Mouse (Mus musculus): ENCODE measurements around the gene Tnk2. TPM values are rescaled to one million over a fixed set of nuclear protein-coding genes. Genes with fewer than 3 reads are reported as not detected.
"Not testable (repeated sequence)": the region's sequence is repeated elsewhere in the genome, so short reads cannot be mapped to it uniquely, and the experiment has no call there.

Gene Tnk2
- total RNA-seq, 2 experiments from 2014 or later = 18.0 to 19.8 TPM

- intact Hi-C loops (cut with DNase I) = no loop called here
- no peak for DNase-seq
Measured at GRCm38 (mm10) chr16:32634183-32634582, 9.5 kb upstream of the Tnk2 start.

- intact Hi-C loops (cut with DNase I) = loop anchor here (5.0 kb wide), 1 partner anchor 162 kb away; the partner anchor contains the start of gene Muc20
- DNase-seq = no peak
Measured at GRCm38 (mm10) chr16:32635314-32635713, 8.4 kb upstream of the Tnk2 start.

- DNase-seq = no peak
- intact Hi-C loops (cut with DNase I) = loop anchor here (2.0 to 5.0 kb wide), 2 partner anchors 130 to 161 kb away; partner anchors contain the start of gene Muc20
Measured at GRCm38 (mm10) chr16:32636331-32636730, 7.3 kb upstream of the Tnk2 start.

- no peak for DNase-seq
- intact Hi-C loops (cut with DNase I) = loop anchor here (2.0 to 5.0 kb wide), 2 partner anchors 130 to 160 kb away; partner anchors contain the start of gene Muc20
Measured at GRCm38 (mm10) chr16:32636871-32637521, 6.7 kb upstream of the Tnk2 start.

DNA sequence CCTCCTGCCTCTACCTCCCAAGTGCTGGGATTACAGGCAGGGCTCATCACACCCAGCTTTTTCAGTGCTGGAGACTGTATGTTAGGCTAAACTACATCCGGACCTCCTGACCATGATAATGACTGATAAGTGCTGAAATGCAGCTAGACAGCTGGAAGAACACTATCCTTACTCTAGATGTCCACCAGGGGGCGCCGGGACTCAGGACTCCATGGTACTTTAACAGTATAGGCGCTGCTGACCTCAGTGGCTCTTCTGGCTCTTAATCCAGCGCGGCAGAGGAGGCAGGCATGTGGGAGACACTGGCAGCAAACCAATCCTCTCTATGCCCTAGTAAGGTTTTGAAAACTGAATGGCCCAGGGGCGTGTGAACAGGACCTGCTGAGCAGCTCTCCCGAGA, 5.2 kb upstream of the Tnk2 start:
- intact Hi-C loops (cut with DNase I) = loop anchor here (1.0 to 5.0 kb wide), 3 partner anchors 45 to 159 kb away; partner anchors contain the start of gene Muc20
- DNase-seq = peak; percentile 81 to 84

GRCm38 (mm10) chr16:32640096-32640495, 3.6 kb upstream of the Tnk2 start:
- DNase-seq = no peak
- intact Hi-C loops (cut with DNase I) = no loop called here

DNA sequence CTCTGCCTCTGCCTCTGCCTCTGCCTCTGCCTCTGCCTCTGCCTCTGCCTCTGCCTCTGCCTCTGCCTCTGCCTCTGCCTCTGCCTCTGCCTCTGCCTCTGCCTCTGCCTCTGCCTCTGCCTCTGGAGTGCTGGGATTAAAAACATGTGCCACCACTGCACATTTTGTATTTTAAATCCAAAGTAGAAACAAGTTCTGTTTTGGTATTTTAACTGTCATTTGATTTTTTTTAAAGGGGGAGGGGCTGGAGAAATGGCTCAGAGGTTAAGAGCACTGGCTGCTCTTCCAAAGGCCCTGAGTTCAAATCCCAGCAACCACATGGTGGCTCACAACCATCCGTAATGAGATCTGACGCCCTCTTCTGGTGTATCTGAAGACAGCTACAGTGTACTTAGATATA, 3.0 kb upstream of the Tnk2 start:
- DNase-seq; intact Hi-C loops (cut with DNase I): not testable (repeated sequence)

GRCm38 (mm10) chr16:32641440-32642219, 2.0 kb upstream of the Tnk2 start:
- intact Hi-C loops (cut with DNase I) = no loop called here
- no peak for DNase-seq

GRCm38 (mm10) chr16:32642280-32642679, 1.4 kb upstream of the Tnk2 start:
- DNase-seq = no peak
- intact Hi-C loops (cut with DNase I) = no loop called here

GRCm38 (mm10) chr16:32644069-32644800, 561 bp downstream of the Tnk2 start:
- DNase-seq = peak in 1 of 2 experiments; percentile 62
- intact Hi-C loops (cut with DNase I) = loop anchor here (2.0 kb wide), 1 partner anchor 15 kb away; no protein-coding TSS in a partner anchor

DNA sequence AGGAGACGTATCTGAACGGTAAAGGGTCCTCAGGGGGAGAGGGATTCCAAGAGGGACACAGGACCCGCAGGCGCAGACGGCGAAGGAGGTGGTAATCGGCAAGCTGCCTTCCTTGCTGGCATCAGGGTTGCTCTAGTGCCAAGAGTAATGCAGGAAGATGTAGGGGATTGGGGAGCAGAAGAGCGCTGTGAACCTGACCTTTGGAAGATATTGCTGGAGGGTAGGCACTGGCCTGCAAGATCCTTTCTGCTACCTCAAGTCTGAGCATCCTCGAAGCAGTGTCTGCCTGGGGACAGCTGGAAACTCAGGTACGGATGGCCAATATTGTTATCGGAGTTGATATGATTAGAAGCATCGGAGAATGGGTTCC, 1.1 kb downstream of the Tnk2 start:
- no peak for DNase-seq
- intact Hi-C loops (cut with DNase I) = loop anchor here (2.0 kb wide), 1 partner anchor 14 kb away; no protein-coding TSS in a partner anchor

GRCm38 (mm10) chr16:32645361-32645914, 1.8 kb downstream of the Tnk2 start:
- intact Hi-C loops (cut with DNase I) = loop anchor here (2.0 kb wide), 1 partner anchor 13 kb away; no protein-coding TSS in a partner anchor
- DNase-seq = no peak

- DNase-seq = no peak
Measured at GRCm38 (mm10) chr16:32646014-32646413, 2.3 kb downstream of the Tnk2 start.

DNA sequence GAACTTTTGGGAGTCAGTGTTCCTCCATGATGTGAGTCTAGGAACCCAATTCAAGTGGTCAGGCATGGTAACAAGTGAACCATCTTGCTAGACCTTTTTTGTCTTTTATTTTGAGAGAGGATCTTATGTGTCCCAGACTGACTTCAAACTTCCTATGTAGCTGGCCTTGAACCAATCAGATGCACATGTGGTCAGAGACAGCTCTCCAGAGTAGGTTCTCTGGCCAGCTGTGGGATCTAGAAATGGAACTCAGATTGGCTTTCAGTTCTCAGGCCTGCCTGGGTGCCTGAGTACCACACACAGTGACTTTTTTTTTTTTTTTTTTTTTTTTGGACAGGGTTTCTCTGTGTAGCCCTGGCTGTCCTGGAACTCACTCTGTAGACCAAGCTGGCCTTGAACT, 4.0 kb downstream of the Tnk2 start:
- DNase-seq = no peak
- intact Hi-C loops (cut with DNase I) = no loop called here

More at GRCm38 (mm10) chr16:32646014-32646413, 2.3 kb downstream of the Tnk2 start:
- intact Hi-C loops (cut with DNase I) = no loop called here

- intact Hi-C loops (cut with DNase I) = no loop called here
- DNase-seq = no peak
Measured at GRCm38 (mm10) chr16:32650461-32650860, 6.8 kb downstream of the Tnk2 start.

DNA sequence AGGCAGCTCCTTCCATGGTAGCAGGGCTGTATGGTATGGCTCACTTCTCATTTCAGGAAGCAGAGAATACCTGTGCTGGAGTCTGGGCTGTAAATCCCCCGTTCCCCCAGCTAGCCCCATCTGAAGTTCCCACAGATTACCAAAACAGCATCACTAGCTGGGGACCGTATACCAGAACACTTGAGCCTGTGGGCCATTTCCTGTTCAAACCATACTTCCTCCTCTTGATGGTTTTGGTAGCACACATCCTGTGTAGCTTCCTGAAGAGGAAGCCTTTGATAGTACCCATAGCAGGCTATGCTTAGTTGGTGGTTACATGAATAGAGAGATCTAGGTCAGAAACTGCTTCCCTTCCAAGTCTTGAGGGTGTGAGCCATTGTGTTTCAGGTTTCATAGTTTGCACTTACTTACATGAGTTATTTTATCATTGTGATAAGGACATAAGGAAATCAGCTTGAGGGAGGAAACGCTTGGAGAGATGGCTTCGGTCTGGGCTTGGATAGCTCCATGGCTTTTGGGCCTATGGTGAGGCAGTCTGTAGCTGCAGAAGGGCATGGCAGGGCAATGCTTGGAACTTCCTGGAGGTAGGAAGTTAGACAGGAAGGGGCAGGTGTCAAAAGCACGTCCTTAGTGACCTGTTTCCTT, 7.4 kb downstream of the Tnk2 start:
- intact Hi-C loops (cut with DNase I) = no loop called here
- no peak for DNase-seq

- no peak for DNase-seq
- intact Hi-C loops (cut with DNase I) = no loop called here
Measured at GRCm38 (mm10) chr16:32654071-32654733, 10.5 kb downstream of the Tnk2 start.

GRCm38 (mm10) chr16:32655534-32655933, 11.9 kb downstream of the Tnk2 start:
- no peak for DNase-seq
- intact Hi-C loops (cut with DNase I) = no loop called here

GRCm38 (mm10) chr16:32656321-32656720, 12.6 kb downstream of the Tnk2 start:
- intact Hi-C loops (cut with DNase I) = no loop called here
- DNase-seq = no peak

DNA sequence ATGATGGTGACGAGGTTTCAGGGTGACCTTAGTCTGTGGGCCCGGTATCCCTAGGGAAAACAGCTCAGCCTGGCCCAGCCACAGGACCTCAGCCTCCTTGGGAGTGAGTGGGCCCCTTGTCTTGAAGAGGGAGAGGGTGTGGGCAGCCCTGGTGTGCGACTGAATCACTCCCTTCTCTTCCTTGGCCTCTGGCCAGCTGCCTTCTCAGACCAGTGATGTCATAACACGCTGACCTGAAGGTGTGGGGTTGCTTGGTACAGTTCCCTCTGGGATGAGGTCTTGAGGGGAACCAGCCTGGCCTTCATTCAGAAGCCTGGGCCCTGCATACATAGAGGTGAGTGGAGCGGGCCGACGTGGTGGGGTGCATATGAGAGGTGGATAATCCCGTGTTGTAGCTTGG, 13.1 kb downstream of the Tnk2 start:
- no peak for DNase-seq
- intact Hi-C loops (cut with DNase I) = no loop called here
